Mouse (Mus musculus): ENCODE measurements around the gene Frk.

- TF ChIP-seq CHD2 (IDR thresholded peaks at IDR 0.05; ENCODE audit: low read depth, low read length) (no peak), HCFC1 (IDR thresholded peaks at IDR 0.05; ENCODE audit: borderline replicate concordance, insufficient read depth, low read length) (no peak)
Observed at GRCm38 (mm10) chr10:34618490-34618889, 135.3 kb downstream of the Frk start.
